Mouse (Mus musculus) forebrain, embryonic 14.5 days (tissue): ENCODE data around the gene Kazn. TPM values are rescaled to one million over a fixed set of nuclear protein-coding genes. Genes with fewer than 3 reads are reported as not detected.

Experiments used
- ATAC-seq: fragments of 200-750 bp; cut with Nextera tagmentation; 2 replicates; pipeline ENCODE4 v1.8.0; 2017; ENCODE audit warnings: mild to moderate bottlenecking, moderate library complexity
- DNase-seq: peaks from one replicate; pipeline ENCODE4 v3.0.0-alpha.2; 2015; ENCODE audit warnings: low spot score
- H3K27ac ChIP-seq: fragments of 300-500 bp; sonication (generic); 2 replicates; pipeline ENCODE4 v1.5.1; 2014; ENCODE audit warnings: low read depth, mild to moderate bottlenecking, control low read depth, low read length, moderate library complexity
- H3K27me3 ChIP-seq: fragments of 300-500 bp; sonication (generic); replicated peaks from 2 replicates; pipeline ENCODE4 v1.6.1; 2014; ENCODE audit warnings: low read length, control low read depth, mixed read lengths; ENCODE audit not compliant: control insufficient read depth, insufficient read depth
- H3K36me3 ChIP-seq: fragments of 300-500 bp; sonication (generic); 2 replicates; pipeline ENCODE4 v1.6.1; 2014; ENCODE audit warnings: low read length, control low read depth; ENCODE audit not compliant: control insufficient read depth, insufficient read depth
- H3K4me1 ChIP-seq: fragments of 300-500 bp; sonication (generic); 2 replicates; pipeline ENCODE4 v1.6.1; 2014; ENCODE audit warnings: antibody characterized with exemption, low read length, control low read depth; ENCODE audit not compliant: control insufficient read depth, insufficient read depth
- H3K4me2 ChIP-seq: fragments of 300-500 bp; sonication (generic); 2 replicates; pipeline ENCODE4 v1.6.1; 2014; ENCODE audit warnings: mild to moderate bottlenecking, control low read depth, low read length
- H3K4me3 ChIP-seq: fragments of 300-500 bp; sonication (generic); 2 replicates; pipeline ENCODE4 v1.5.1; 2014; ENCODE audit warnings: low read depth, low read length, control low read depth
- H3K9ac ChIP-seq: fragments of 300-500 bp; sonication (generic); 2 replicates; pipeline ENCODE4 v1.6.1; 2014; ENCODE audit warnings: mild to moderate bottlenecking, low read length, control low read depth, moderate library complexity
- H3K9me3 ChIP-seq: fragments of 300-500 bp; sonication (generic); replicated peaks from 2 replicates; pipeline ENCODE4 v1.6.1; 2016; ENCODE audit warnings: low read length, control low read depth, mixed read lengths; ENCODE audit not compliant: control insufficient read depth
- WGBS: fragments of 180-500 bp; shearing (Covaris S2); extraction: QIAGEN DNeasy Blood & Tissue Kit; methylation state at CpG from one replicate; pipeline ENCODE4 v1.1.7; 2014; 5-methylcytosine and 5-hydroxymethylcytosine counted together
- polyA plus RNA-seq: library from polyadenylated mRNA; unstranded; fragments of >200 nt; fragmentation: Nextera tagmentation; extraction: Ambion mirVana; gene quantifications from 2 replicates; pipeline ENCODE4 v1.2.1, GENCODE M21; 2014

Kazn gene
- polyA plus RNA-seq, 1 experiment from 2014 or later = 11.5 TPM

- Histone ChIP-seq H3K9ac (no peak overlapping the region), H3K27ac (no peak overlapping the region), H3K4me2 (no peak overlapping the region), H3K4me1 (peaks cover 4% of the 10 kb centered on the region; the same call in 1 of the 2 replicates), H3K4me3 (no peak overlapping the region), H3K27me3 (peaks cover 11% of the 10 kb centered on the region; the same call in 1 of the 2 replicates), H3K36me3 (no peaks in the 10 kb centered on the region), H3K9me3 (no peaks in the 10 kb centered on the region)
- DNase-seq (no peak), ATAC-seq (no peak)
- 13% methylated on average over 18 of the region's 18 CpGs for WGBS
These were observed 167.8 kb downstream of the Kazn start for GRCm38 (mm10) chr4:142071243-142071991.

GRCm38 (mm10) chr4:142070840-142071239, 168.4 kb downstream of the Kazn start:
- DNase-seq = no peak
- ATAC-seq = no peak
- Histone ChIP-seq H3K9ac (no peak overlapping the region), H3K36me3 (no peaks in the 10 kb centered on the region), H3K27me3 (peaks cover 11% of the 10 kb centered on the region; the same call in 1 of the 2 replicates), H3K4me3 (no peak overlapping the region), H3K4me1 (peaks cover 4% of the 10 kb centered on the region; the same call in 1 of the 2 replicates), H3K4me2 (no peak overlapping the region), H3K27ac (no peak overlapping the region), H3K9me3 (no peaks in the 10 kb centered on the region)
- 8% methylated on average over 8 of the region's 8 CpGs for WGBS

- Histone ChIP-seq H3K27ac (no peak overlapping the region), H3K4me2 (no peak overlapping the region), H3K4me3 (no peak overlapping the region), H3K27me3 (peaks cover 11% of the 10 kb centered on the region; the same call in 1 of the 2 replicates), H3K9ac (peak overlapping the region; percentile 35; the same call in 1 of the 2 replicates), H3K9me3 (no peaks in the 10 kb centered on the region), H3K4me1 (peaks cover 4% of the 10 kb centered on the region; the same call in 1 of the 2 replicates), H3K36me3 (no peaks in the 10 kb centered on the region)
- 15% methylated on average over 18 of the region's 18 CpGs for WGBS
- ATAC-seq (no peak), DNase-seq (no peak)
These were observed 170.0 kb downstream of the Kazn start for GRCm38 (mm10) chr4:142068899-142069812.

GRCm38 (mm10) chr4:142066576-142066975, 172.6 kb downstream of the Kazn start:
- 27% methylated on average over 4 of the region's 4 CpGs for WGBS

GRCm38 (mm10) chr4:142065835-142066234, 173.4 kb downstream of the Kazn start:
- no peaks in the 10 kb centered on the region for H3K36me3 ChIP-seq
- ATAC-seq = no peak
- H3K4me3 ChIP-seq = no peak overlapping the region
- peaks cover 4% of the 10 kb centered on the region; the same call in 1 of the 2 replicates for H3K4me1 ChIP-seq
- DNase-seq = no peak
- H3K27ac ChIP-seq = no peak overlapping the region
- H3K9ac ChIP-seq = no peak overlapping the region
- H3K9me3 ChIP-seq = no peaks in the 10 kb centered on the region
- no peak overlapping the region for H3K4me2 ChIP-seq
- 82% methylated on average over 6 of the region's 6 CpGs for WGBS
- peaks cover 7% of the 10 kb centered on the region; the same call in 1 of the 2 replicates for H3K27me3 ChIP-seq

More at GRCm38 (mm10) chr4:142066576-142066975, 172.6 kb downstream of the Kazn start:
- no peaks in the 10 kb centered on the region for H3K9me3 ChIP-seq
- peak; percentile 32 for DNase-seq
- H3K9ac ChIP-seq = no peak overlapping the region
- H3K4me3 ChIP-seq = no peak overlapping the region
- no peak overlapping the region for H3K4me2 ChIP-seq
- no peak for ATAC-seq
- H3K4me1 ChIP-seq = peaks cover 4% of the 10 kb centered on the region; the same call in 1 of the 2 replicates
- H3K27ac ChIP-seq = no peak overlapping the region
- H3K36me3 ChIP-seq = no peaks in the 10 kb centered on the region
- H3K27me3 ChIP-seq = peaks cover 11% of the 10 kb centered on the region; the same call in 1 of the 2 replicates

GRCm38 (mm10) chr4:142065270-142065669, 173.9 kb downstream of the Kazn start:
- peaks cover 3% of the 10 kb centered on the region; the same call in 1 of the 2 replicates for H3K27me3 ChIP-seq
- H3K27ac ChIP-seq = no peak overlapping the region
- no peak for DNase-seq
- H3K4me2 ChIP-seq = no peak overlapping the region
- no peak overlapping the region for H3K4me3 ChIP-seq
- ATAC-seq = no peak
- no peaks in the 10 kb centered on the region for H3K36me3 ChIP-seq
- 85% methylated on average over 8 of the region's 8 CpGs for WGBS
- peaks cover 4% of the 10 kb centered on the region; the same call in 1 of the 2 replicates for H3K4me1 ChIP-seq
- H3K9ac ChIP-seq = no peak overlapping the region
- no peaks in the 10 kb centered on the region for H3K9me3 ChIP-seq

GRCm38 (mm10) chr4:142064582-142065228, 174.5 kb downstream of the Kazn start:
- no peak overlapping the region for H3K27ac ChIP-seq
- H3K4me2 ChIP-seq = no peak overlapping the region
- no peaks in the 10 kb centered on the region for H3K27me3 ChIP-seq
- H3K4me3 ChIP-seq = no peak overlapping the region
- peaks cover 4% of the 10 kb centered on the region; the same call in 1 of the 2 replicates for H3K4me1 ChIP-seq
- ATAC-seq (no peak), DNase-seq (no peak)
- no peak overlapping the region for H3K9ac ChIP-seq
- 89% methylated on average over 11 of the region's 11 CpGs for WGBS
- H3K36me3 ChIP-seq = no peaks in the 10 kb centered on the region
- no peaks in the 10 kb centered on the region for H3K9me3 ChIP-seq

GRCm38 (mm10) chr4:142063057-142063534, 176.1 kb downstream of the Kazn start:
- ATAC-seq (no peak), DNase-seq (no peak)
- Histone ChIP-seq H3K9me3 (no peaks in the 10 kb centered on the region), H3K9ac (no peak overlapping the region), H3K27me3 (no peaks in the 10 kb centered on the region), H3K4me2 (no peak overlapping the region), H3K4me1 (no peaks in the 10 kb centered on the region), H3K27ac (no peak overlapping the region), H3K4me3 (no peak overlapping the region), H3K36me3 (no peaks in the 10 kb centered on the region)
- 87% methylated on average over 8 of the region's 8 CpGs for WGBS
